Mouse (Mus musculus): ENCODE results near the gene Arid1b. TPM values are rescaled to one million over a fixed set of nuclear protein-coding genes. Genes with fewer than 3 reads are reported as not detected.

Arid1b gene
- total RNA-seq, 1 experiment, result 9.2 TPM

GRCm38 (mm10) chr17:5010781-5011180, 16.6 kb downstream of the Arid1b start:
- peak overlapping the region; percentile 3; the same call in 1 of the 2 replicates for H3K27ac ChIP-seq (ENCODE audit: insufficient read depth, low read depth, low read length, poor library complexity, severe bottlenecking)
- in situ Hi-C loops (cut with MboI; ENCODE audit: low sequenced_read_pairs in 2 of 2, unreplicated experiment in 2 of 2), result no loop called here
- no peak for DNase-seq (ENCODE audit: low read depth, low spot score)
- no peaks in the 10 kb centered on the region; the same call in 1 of the 2 replicates for H3K36me3 ChIP-seq (ENCODE audit: control insufficient read depth, insufficient read depth, low read length, poor library complexity, severe bottlenecking)
- peaks cover 2 to 32% of the 10 kb centered on the region in 2 experiments; a peak in 3 of 4 replicates for H3K4me1 ChIP-seq (ENCODE audit: control insufficient read depth in 2 of 2, insufficient read depth in 2 of 2, low read length in 2 of 2, poor library complexity in 1 of 2)
- no peak overlapping the region for H3K9ac ChIP-seq (ENCODE audit: insufficient read depth, low read depth, low read length, poor library complexity, severe bottlenecking)
- H3K4me3 ChIP-seq (ENCODE audit: insufficient read depth in 1 of 2, low read depth in 1 of 2, low read length in 2 of 2, poor library complexity in 1 of 2, severe bottlenecking in 1 of 2), result no peak overlapping the region
- no peaks in the 10 kb centered on the region for H3K9me3 ChIP-seq (ENCODE audit: control insufficient read depth, insufficient read depth, low read depth, low read length)
- TF ChIP-seq ZC3H11A (IDR thresholded peaks at IDR 0.05; ENCODE audit: borderline replicate concordance, low read depth, low read length) (no peak), CHD2 (IDR thresholded peaks at IDR 0.05; ENCODE audit: low read depth, low read length) (no peak), MAFK (IDR thresholded peaks at IDR 0.05; ENCODE audit: insufficient read depth, low read depth, low read length) (no peak), HCFC1 (IDR thresholded peaks at IDR 0.05; ENCODE audit: borderline replicate concordance, insufficient read depth, low read length) (no peak), ZNF384 (IDR thresholded peaks at IDR 0.05; ENCODE audit: low read depth, low read length) (no peak)

DNA sequence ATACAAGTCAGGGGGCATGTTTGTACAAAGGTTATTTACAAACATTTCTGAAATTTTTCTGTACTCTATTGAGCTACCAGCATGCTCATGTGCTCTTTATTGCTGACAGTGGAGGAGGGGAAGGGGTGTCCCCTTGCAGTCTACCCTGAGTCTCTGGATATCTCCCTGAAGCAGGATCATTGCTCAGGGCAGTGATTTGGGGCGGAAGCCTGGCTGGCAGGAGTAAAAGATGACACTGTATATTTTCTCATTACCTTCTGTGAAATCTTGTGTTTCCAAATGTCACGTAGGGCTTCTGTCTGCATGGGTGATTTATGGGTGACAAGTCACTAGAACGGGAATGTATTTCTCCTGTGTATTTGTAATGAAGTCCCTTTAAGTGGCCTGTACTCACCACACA, 18.0 kb downstream of the Arid1b start:
- no peak for DNase-seq (ENCODE audit: low read depth, low spot score)
- TF ChIP-seq ZC3H11A (IDR thresholded peaks at IDR 0.05; ENCODE audit: borderline replicate concordance, low read depth, low read length) (no peak), HCFC1 (IDR thresholded peaks at IDR 0.05; ENCODE audit: borderline replicate concordance, insufficient read depth, low read length) (no peak), MAFK (IDR thresholded peaks at IDR 0.05; ENCODE audit: insufficient read depth, low read depth, low read length) (no peak), ZNF384 (IDR thresholded peaks at IDR 0.05; ENCODE audit: low read depth, low read length) (no peak), CHD2 (IDR thresholded peaks at IDR 0.05; ENCODE audit: low read depth, low read length) (no peak)
- in situ Hi-C loops (cut with MboI; ENCODE audit: low sequenced_read_pairs in 2 of 2, unreplicated experiment in 2 of 2), result no loop called here
- Histone ChIP-seq H3K4me1 (ENCODE audit: control insufficient read depth in 2 of 2, insufficient read depth in 2 of 2, low read length in 2 of 2, poor library complexity in 1 of 2) (peaks cover 2 to 26% of the 10 kb centered on the region in 2 experiments; a peak in 2 of 4 replicates), H3K36me3 (ENCODE audit: control insufficient read depth, insufficient read depth, low read length, poor library complexity, severe bottlenecking) (no peaks in the 10 kb centered on the region; the same call in 1 of the 2 replicates), H3K27ac (ENCODE audit: insufficient read depth, low read depth, low read length, poor library complexity, severe bottlenecking) (no peak overlapping the region), H3K9ac (ENCODE audit: insufficient read depth, low read depth, low read length, poor library complexity, severe bottlenecking) (no peak overlapping the region), H3K9me3 (ENCODE audit: control insufficient read depth, insufficient read depth, low read depth, low read length) (no peaks in the 10 kb centered on the region), H3K4me3 (ENCODE audit: insufficient read depth in 1 of 2, low read depth in 1 of 2, low read length in 2 of 2, poor library complexity in 1 of 2, severe bottlenecking in 1 of 2) (no peak overlapping the region)

GRCm38 (mm10) chr17:5012517-5012916, 18.4 kb downstream of the Arid1b start:
- Histone ChIP-seq H3K4me1 (ENCODE audit: control insufficient read depth in 2 of 2, insufficient read depth in 2 of 2, low read length in 2 of 2, poor library complexity in 1 of 2) (peaks cover 2 to 22% of the 10 kb centered on the region in 2 experiments; a peak in 2 of 4 replicates), H3K27ac (ENCODE audit: insufficient read depth, low read depth, low read length, poor library complexity, severe bottlenecking) (no peak overlapping the region), H3K36me3 (ENCODE audit: control insufficient read depth, insufficient read depth, low read length, poor library complexity, severe bottlenecking) (no peaks in the 10 kb centered on the region; the same call in 1 of the 2 replicates), H3K4me3 (ENCODE audit: insufficient read depth in 1 of 2, low read depth in 1 of 2, low read length in 2 of 2, poor library complexity in 1 of 2, severe bottlenecking in 1 of 2) (no peak overlapping the region), H3K9me3 (ENCODE audit: control insufficient read depth, insufficient read depth, low read depth, low read length) (no peaks in the 10 kb centered on the region), H3K9ac (ENCODE audit: insufficient read depth, low read depth, low read length, poor library complexity, severe bottlenecking) (no peak overlapping the region)
- DNase-seq (ENCODE audit: low read depth, low spot score), result no peak
- in situ Hi-C loops (cut with MboI; ENCODE audit: low sequenced_read_pairs in 2 of 2, unreplicated experiment in 2 of 2), result no loop called here
- TF ChIP-seq HCFC1 (IDR thresholded peaks at IDR 0.05; ENCODE audit: borderline replicate concordance, insufficient read depth, low read length), result no peak

- H3K9me3 ChIP-seq (ENCODE audit: control insufficient read depth, insufficient read depth, low read depth, low read length), result no peaks in the 10 kb centered on the region
- H3K9ac ChIP-seq (ENCODE audit: insufficient read depth, low read depth, low read length, poor library complexity, severe bottlenecking), result no peak overlapping the region
- no peaks in the 10 kb centered on the region; the same call in 1 of the 2 replicates for H3K36me3 ChIP-seq (ENCODE audit: control insufficient read depth, insufficient read depth, low read length, poor library complexity, severe bottlenecking)
- peaks cover 2 to 20% of the 10 kb centered on the region in 2 experiments; a peak in 2 of 4 replicates for H3K4me1 ChIP-seq (ENCODE audit: control insufficient read depth in 2 of 2, insufficient read depth in 2 of 2, low read length in 2 of 2, poor library complexity in 1 of 2)
- no peak overlapping the region for H3K4me3 ChIP-seq (ENCODE audit: insufficient read depth in 1 of 2, low read depth in 1 of 2, low read length in 2 of 2, poor library complexity in 1 of 2, severe bottlenecking in 1 of 2)
- no peak for TF ChIP-seq ZC3H11A (IDR thresholded peaks at IDR 0.05; ENCODE audit: borderline replicate concordance, low read depth, low read length)
- TF ChIP-seq HCFC1 (IDR thresholded peaks at IDR 0.05; ENCODE audit: borderline replicate concordance, insufficient read depth, low read length), result no peak
- TF ChIP-seq MAFK (IDR thresholded peaks at IDR 0.05; ENCODE audit: insufficient read depth, low read depth, low read length), result no peak
- TF ChIP-seq ZNF384 (IDR thresholded peaks at IDR 0.05; ENCODE audit: low read depth, low read length), result no peak
- TF ChIP-seq CHD2 (IDR thresholded peaks at IDR 0.05; ENCODE audit: low read depth, low read length), result no peak
- DNase-seq (ENCODE audit: low read depth, low spot score), result no peak
- in situ Hi-C loops (cut with MboI; ENCODE audit: low sequenced_read_pairs in 2 of 2, unreplicated experiment in 2 of 2), result no loop called here
- no peak overlapping the region for H3K27ac ChIP-seq (ENCODE audit: insufficient read depth, low read depth, low read length, poor library complexity, severe bottlenecking)
These were observed 20.3 kb downstream of the Arid1b start for GRCm38 (mm10) chr17:5014327-5014957.

All from ES-E14 (cell line).